In genomic region chr15:26015979-26016665, GRCm38 (mm10) we compare ENCODE assay signal across 8 mouse cellular contexts. TPM values are rescaled to one million over a fixed set of nuclear protein-coding genes. Genes with fewer than 3 reads are reported as not detected.
DNase-seq lines count a peak whose midpoint lies in the region; ATAC-seq and TF ChIP-seq lines count a peak whose summit lies in the region.

No protein-coding gene starts in this region.

- no peaks in the 10 kb centered on the region for H3K27me3 ChIP-seq in kidney, adult 2 months (replicated peaks; ENCODE audit: control insufficient read depth, insufficient read depth, low read length)
- H3K27me3 ChIP-seq in midbrain, embryonic 13.5 days = no peaks in the 10 kb centered on the region

- no peak for TF ChIP-seq CTCF in kidney, adult 2 months (conservative IDR thresholded peaks at IDR 0.05; ENCODE audit: insufficient read depth, insufficient read length, low read depth, low read length)

- 24% methylated on average over 14 of the region's 14 CpGs for WGBS in kidney, adult 2 months
- 56% methylated on average over 14 of the region's 14 CpGs for WGBS in midbrain, embryonic 13.5 days

- H3K9ac ChIP-seq in midbrain, embryonic 13.5 days (replicated peaks) = no peak overlapping the region

- no peaks in the 10 kb centered on the region for H3K9me3 ChIP-seq in midbrain, embryonic 13.5 days

- H3K27ac ChIP-seq in kidney, adult 2 months (ENCODE audit: insufficient read depth, low read depth, low read length) = no peak overlapping the region
- H3K27ac ChIP-seq in midbrain, embryonic 13.5 days = no peak overlapping the region

- 0 out of 2 replicates have a peak, but pooled peaks have one; percentile 53 for ATAC-seq in midbrain, embryonic 13.5 days

- no peak overlapping the region for H3K4me2 ChIP-seq in midbrain, embryonic 13.5 days (replicated peaks)

- DNase-seq in MN1 (ENCODE audit: low spot score) = peak; percentile 77
- peak; percentile 34 for DNase-seq in c-Kit-positive CD71-negative TER-119-negative erythroid progenitor cells, embryonic 14.5 days (ENCODE audit: low read depth)
- peak; percentile 46 for DNase-seq in kidney, adult 2 months
- no peak for DNase-seq in urinary bladder, postnatal 14 days (ENCODE audit: low spot score)
- no peak for DNase-seq in frontal cortex, adult 2 months (ENCODE audit: extremely low spot score in 1 of 2, low spot score in 1 of 2)
- DNase-seq in layer of hippocampus, adult 9-10 months (ENCODE audit: low spot score) = no peak
- no peak for DNase-seq in ovary, postnatal 14 days (ENCODE audit: low spot score)

- H3K36me3 ChIP-seq in kidney, adult 2 months (ENCODE audit: control insufficient read depth, insufficient read depth, low read length) = no peaks in the 10 kb centered on the region
- H3K36me3 ChIP-seq in midbrain, embryonic 13.5 days = no peaks in the 10 kb centered on the region

- no peak for TF ChIP-seq POLR2A in kidney, adult 2 months (IDR thresholded peaks at IDR 0.05; ENCODE audit: low read depth, low read length)

- H3K4me3 ChIP-seq in kidney, adult 2 months (ENCODE audit: insufficient read depth, low read depth, low read length) = no peak overlapping the region
- no peak overlapping the region for H3K4me3 ChIP-seq in midbrain, embryonic 13.5 days (replicated peaks)

- no peaks in the 10 kb centered on the region for H3K4me1 ChIP-seq in kidney, adult 2 months (ENCODE audit: control insufficient read depth, insufficient read depth, low read length)
- peaks cover 4% of the 10 kb centered on the region; the same call in 1 of the 2 replicates for H3K4me1 ChIP-seq in midbrain, embryonic 13.5 days (replicated peaks)

RNA-seq across cellular contexts. Expression of gene Zfp622, which starts 32.0 kb away (rescaled TPM):
- 12.4 and 14.9 TPM in 2 replicates for polyA plus RNA-seq in kidney, adult 2 months (2012; rRNA removed)
- polyA plus RNA-seq in midbrain, embryonic 13.5 days (2015; fragmentation: Nextera tagmentation; extraction: Ambion mirVana) = 29.9 and 35.4 TPM in 2 replicates
- 31.8 and 33.9 TPM in 2 replicates for polyA plus RNA-seq in frontal cortex, adult 2 months (2012; rRNA removed)

Comparison
In these comparisons a context has a peak if more than half of its experiments do, and no peak if none do; other contexts are left out.
1. DNase-seq: peak in MN1 (single experiment), c-Kit-positive CD71-negative TER-119-negative erythroid progenitor cells, embryonic 14.5 days (single experiment) and kidney, adult 2 months (single experiment); none in urinary bladder, postnatal 14 days (single experiment), frontal cortex, adult 2 months (0 of 2), layer of hippocampus, adult 9-10 months (single experiment) and ovary, postnatal 14 days (single experiment).